Mouse (Mus musculus) C2C12 (cell line): Measurements from ENCODE around the gene Bckdk.

Experiments
- CTCF ChIP-seq: IDR thresholded peaks from one replicate; pipeline ENCODE4 v1.5.1; 2011; ENCODE audit not compliant: control insufficient read depth, insufficient read depth, insufficient read length
- FOSL1 ChIP-seq: IDR thresholded peaks from one replicate; pipeline ENCODE4 v1.8.0; 2011; ENCODE audit warnings: mild to moderate bottlenecking, low read length; ENCODE audit not compliant: poor library complexity, insufficient read depth, severe bottlenecking
- MAX ChIP-seq: IDR thresholded peaks from one replicate; pipeline ENCODE4 v1.6.1; 2011; ENCODE audit warnings: mild to moderate bottlenecking, control low read depth
- MYOG ChIP-seq: IDR thresholded peaks from one replicate; pipeline ENCODE4 v1.6.1; 2011; ENCODE audit not compliant: control insufficient read depth, insufficient read length; ENCODE audit errors: extremely low read depth
- USF1 ChIP-seq: IDR thresholded peaks from one replicate; pipeline ENCODE4 v1.6.1; 2011; ENCODE audit warnings: low read depth, mild to moderate bottlenecking, control low read depth, moderate library complexity

GRCm38 (mm10) chr7:127874812-127875626 is 28.9 kb upstream of the Bckdk start:
- TF ChIP-seq USF1 (no peak), CTCF (no peak), MYOG (no peak), MAX (no peak), FOSL1 (no peak)
